Mouse (Mus musculus) lung, postnatal 0 days (tissue): Measurements from ENCODE around the gene Atg7.

Experiments used
- CTCF ChIP-seq: IDR thresholded peaks from 2 replicates; pipeline ENCODE4 v1.5.1; 2016; ENCODE audit warnings: antibody characterized with exemption, mild to moderate bottlenecking
- EP300 ChIP-seq: IDR thresholded peaks from 2 replicates; pipeline ENCODE4 v1.6.1; 2016; ENCODE audit warnings: antibody characterized with exemption, mild to moderate bottlenecking, control low read depth

DNA sequence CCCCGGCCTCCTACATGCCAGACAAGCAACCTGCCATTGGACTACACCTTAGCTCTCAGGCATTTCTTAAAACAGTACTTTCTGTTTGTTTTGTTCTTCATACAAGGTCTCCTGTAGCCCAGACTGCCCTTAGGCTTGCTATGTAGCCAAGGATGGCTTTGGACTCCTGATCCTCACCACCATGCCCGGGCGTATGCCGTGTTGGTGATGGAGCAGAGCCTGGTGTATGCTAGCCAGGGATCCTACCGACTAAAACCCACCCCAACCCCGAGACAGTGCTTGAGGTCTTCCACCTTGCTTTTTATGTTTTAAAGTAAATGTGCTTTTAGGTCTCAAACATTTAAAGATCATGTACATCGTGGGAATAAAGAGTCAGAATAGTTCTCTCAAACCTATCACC, 81.5 kb downstream of the Atg7 start:
- no peak for TF ChIP-seq EP300
- TF ChIP-seq CTCF: no peak
